Mouse (Mus musculus) frontal cortex, postnatal 14 days (tissue): Measurements from ENCODE around the gene Camk2n1.

Experiments
- DNase-seq, 2 experiments: peaks; one replicate each; pipeline ENCODE4 v3.0.0; 2022; ENCODE audit warnings: low spot score in 2 of 2

Gene Camk2n1

DNA sequence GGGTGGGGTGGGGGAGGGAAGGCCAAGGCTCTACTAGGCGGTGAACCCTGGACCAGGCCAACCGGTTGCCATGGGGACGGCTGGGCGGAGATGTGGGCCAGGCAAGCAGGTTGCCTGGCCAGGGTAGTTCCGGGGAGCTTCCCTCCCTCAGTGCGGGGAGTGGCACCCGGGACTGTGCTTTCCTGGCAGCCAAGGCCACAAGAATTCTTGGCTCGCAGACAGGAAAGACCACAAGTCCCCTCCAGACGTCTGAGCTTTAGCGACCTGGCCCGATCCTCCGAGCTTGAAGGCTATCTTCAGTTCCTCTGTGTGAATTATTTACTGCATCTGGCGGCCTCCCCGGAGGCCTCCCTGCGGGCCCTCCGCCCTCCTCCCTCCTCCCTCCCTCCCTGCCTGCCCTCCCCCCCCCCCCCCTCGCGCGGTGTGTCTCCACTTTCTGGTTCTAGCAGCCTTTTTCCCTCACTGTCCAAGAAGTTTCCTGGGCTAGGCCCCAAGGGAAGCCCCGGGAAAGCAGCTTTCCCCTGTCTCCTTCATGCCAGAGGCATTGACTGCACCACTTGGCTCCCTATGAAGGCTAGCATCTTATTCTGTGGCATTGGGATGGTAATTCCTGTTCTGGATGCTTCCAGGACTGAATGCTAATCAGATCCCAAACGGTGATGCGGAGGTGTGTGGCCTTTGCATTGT is 10.7 kb downstream of the Camk2n1 start:
- peak in 1 of 2 experiments; percentile 50 for DNase-seq

GRCm38 (mm10) chr4:138465446-138465845 is 11.3 kb downstream of the Camk2n1 start:
- DNase-seq = no peak

DNA sequence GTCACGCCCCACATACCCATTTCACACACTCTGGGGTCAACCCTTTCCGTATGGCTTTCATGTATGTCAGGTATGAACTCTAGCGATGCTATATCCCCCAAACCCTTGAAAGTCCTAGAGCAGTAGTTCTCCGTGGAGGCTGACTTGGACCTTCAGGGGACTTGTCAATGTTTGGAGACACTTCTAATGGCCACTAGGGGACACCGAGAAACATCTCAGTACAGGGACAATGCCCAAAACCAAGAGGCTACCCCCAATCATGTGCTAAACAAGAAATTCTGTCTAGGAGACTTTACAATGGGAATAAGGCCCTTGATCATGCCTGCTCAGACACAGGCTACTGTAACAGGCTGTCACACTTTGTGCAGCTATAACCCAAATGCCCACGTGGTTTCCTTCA is 12.6 kb downstream of the Camk2n1 start:
- no peak for DNase-seq

- no peak for DNase-seq
Observed at GRCm38 (mm10) chr4:138467451-138467850, 13.3 kb downstream of the Camk2n1 start.

DNA sequence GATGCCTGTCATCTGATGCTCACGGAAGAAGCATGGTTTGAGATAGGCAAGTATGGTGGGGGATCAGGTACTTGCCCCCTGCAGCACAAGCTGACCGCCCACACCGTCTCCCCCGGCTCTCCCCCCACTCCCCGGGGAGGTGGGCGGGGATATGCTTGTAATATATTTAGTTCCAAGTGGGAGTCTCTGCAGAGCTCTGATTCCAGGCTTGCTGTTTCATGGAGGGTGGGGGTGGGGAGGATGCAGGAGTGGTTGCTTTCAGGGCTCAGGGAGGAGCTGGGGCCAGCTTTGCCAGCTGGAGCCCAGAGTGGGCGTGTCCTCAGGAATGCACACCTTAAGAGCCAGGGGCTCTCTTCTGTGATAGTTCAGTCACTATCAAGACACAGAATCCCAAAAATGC is 15.0 kb downstream of the Camk2n1 start:
- DNase-seq = no peak

- DNase-seq = no peak
Observed at GRCm38 (mm10) chr4:138471241-138471640, 17.1 kb downstream of the Camk2n1 start.

- DNase-seq = no peak
Observed at GRCm38 (mm10) chr4:138479595-138479994, 25.5 kb downstream of the Camk2n1 start.

DNA sequence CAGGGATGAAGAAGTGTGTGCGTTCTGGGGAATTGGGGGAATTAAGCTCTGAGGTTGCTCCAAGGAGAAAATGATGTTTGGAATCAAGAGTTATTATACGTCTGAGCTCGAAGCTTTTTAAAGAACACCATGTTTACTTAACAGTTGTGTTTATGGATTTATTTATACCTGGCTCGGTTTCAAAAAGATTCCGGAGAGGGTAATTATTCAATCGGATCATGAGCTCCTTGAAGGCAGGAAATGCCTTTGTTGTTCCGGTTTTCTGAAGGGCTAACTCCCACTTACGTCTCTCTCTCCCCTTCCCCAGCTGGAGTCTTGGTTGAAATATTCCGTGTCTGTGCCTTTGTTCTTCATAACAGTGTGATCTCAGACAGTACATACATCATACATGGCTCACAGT is 26.8 kb downstream of the Camk2n1 start:
- DNase-seq = no peak

GRCm38 (mm10) chr4:138482721-138483120 is 28.6 kb downstream of the Camk2n1 start:
- no peak for DNase-seq

- DNase-seq = no peak
Observed at GRCm38 (mm10) chr4:138488241-138488640, 34.1 kb downstream of the Camk2n1 start.

- DNase-seq = no peak
Observed at GRCm38 (mm10) chr4:138491088-138491487, 37.0 kb downstream of the Camk2n1 start.

GRCm38 (mm10) chr4:138493161-138494001 is 39.3 kb downstream of the Camk2n1 start:
- no peak for DNase-seq

GRCm38 (mm10) chr4:138494905-138495304 is 40.8 kb downstream of the Camk2n1 start:
- peak in 1 of 2 experiments; percentile 60 for DNase-seq

DNA sequence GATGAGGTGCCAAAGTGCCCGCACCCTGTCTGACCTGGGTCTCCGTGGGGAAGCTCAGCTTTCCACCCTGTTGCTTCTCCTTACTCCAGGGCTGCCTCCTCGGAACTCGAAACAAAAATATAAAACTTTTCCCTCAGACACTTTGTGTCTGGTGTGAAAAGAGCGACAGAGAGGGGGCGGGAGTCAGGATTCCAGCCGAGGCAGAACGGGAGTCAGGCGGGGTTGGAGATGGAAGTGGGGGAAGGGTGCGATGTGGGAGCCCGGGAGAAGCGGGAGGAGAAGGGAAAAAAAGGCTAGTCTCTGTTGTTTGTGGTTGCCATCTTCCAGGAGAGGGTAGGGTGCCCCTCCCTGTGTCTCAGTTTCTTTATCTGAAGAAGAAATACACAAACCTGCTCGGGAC is 41.7 kb downstream of the Camk2n1 start:
- no peak for DNase-seq

GRCm38 (mm10) chr4:138496746-138497520 is 42.8 kb downstream of the Camk2n1 start:
- DNase-seq = no peak

DNA sequence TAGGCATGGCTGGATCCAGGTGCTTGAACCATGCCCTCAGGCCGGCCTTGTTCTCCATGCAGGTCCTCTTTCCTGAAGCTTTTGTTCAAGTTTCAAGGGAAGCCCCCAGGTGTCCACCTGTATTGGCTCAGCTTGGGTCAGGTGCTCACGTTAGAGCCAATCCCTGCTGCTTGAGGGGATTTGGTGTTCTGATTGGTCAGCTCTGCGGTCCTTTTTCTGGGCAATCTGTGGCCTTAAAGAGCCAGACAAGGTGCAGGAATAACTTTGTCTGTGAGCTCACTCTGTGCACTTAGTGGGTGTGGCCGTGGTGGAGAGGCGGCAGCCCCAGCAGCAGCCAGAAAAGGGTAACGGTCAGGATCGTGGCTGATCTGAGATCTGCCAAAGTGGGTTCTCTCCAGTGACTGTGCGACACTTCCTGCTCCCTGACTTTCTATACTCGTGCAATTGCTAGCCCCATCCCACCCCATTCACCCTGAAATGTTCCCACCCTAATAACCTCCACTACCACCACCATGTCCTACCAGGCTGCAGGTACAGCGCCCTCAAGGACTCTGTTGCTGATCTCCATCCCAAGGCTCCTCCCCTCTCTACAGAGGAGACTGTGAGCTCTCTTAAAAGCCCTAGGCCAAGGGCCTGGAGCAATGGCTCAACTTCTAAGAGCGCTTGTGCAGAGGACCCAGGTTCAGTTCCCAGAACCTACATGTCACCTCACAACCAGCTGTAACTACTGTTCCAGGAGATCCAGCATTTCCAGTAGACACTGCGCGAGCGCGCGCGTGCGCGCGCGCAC is 45.9 kb downstream of the Camk2n1 start:
- no peak for DNase-seq

DNA sequence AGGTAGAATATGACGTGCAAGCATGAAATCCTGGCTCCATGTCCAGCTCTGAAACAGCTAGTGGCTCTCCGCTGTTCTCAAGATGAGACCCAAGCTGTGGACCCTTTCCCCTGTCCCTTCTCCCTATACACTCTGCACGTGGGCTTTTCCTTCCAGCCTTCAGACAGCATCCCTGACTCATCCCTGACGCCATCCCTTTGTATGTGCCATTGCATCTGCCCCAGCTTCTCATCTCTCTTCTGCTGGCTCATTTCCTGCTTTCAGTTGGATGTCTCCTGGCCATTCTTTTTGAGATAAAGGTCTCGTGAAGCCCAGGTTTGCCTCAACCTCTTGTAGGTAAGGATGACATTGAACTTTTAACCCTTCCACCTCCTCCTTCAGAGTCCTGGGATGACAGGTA is 46.9 kb downstream of the Camk2n1 start:
- no peak for DNase-seq

DNA sequence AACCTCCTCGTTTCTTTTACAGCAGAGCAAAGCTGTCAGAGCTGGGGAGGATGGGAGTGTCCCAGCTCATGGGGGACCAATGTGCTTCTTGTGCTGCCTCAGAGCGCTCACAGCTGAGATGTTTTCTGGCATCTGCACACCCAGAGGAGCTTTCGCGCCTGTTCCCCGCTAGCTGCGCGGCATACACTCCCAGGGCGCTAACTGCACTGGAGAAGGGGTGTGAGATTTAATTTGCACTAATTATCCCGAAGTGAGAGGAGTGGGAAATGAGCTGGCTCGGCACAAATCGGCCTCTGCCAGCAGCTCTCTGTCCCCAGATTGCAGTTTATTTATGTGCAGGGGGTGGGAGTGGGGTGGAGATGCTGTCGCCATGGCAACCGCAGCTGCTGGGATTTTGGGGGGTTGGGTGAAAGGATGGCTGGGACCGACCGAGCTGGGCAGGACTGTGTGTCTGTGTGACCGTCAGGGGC is 50.6 kb downstream of the Camk2n1 start:
- peak; percentile 73 to 89 for DNase-seq

DNA sequence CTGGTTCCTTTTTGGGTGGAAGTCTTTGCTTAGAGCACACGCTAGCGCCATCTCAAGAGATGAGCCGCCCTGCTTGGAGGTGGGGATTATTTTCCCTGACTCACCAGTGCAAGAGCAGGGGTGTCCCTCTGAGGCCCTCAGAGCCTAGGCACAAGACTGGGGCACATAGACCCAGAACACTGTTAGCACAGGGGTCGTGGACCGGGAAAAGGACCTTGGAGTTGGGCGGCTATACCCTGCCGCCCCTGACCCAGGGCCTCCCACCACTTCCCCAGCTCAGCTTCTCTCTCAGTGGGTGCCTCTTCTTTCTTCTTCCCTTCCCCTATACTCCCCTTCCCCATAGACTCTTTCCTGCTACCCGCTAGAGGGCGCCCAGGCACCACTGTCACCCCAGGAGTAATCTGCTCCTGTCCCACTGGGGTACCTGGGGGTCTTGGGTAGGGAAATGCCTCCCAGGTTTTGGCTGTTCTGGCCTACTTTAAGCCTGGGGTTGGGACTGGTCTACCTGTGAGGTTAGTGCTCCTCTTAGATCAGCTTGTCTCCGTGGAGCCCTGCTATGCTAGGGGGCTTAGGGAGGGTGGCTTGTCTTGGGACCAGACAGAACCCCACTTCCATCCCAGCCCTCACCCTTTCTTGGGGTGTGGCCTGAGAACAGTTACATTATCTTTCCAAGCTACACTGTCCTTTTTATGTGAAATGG is 51.2 kb downstream of the Camk2n1 start:
- DNase-seq = no peak

GRCm38 (mm10) chr4:138507903-138508302 is 53.8 kb downstream of the Camk2n1 start:
- DNase-seq = no peak
